Mouse (Mus musculus) liver, postnatal 0 days (tissue): ENCODE measurements around the gene Bcl7a.

ENCODE experiments used
- CTCF ChIP-seq: sonication (generic); IDR thresholded peaks from 2 replicates; pipeline ENCODE4 v1.5.1; 2016; ENCODE audit warnings: antibody characterized with exemption, low read depth
- EP300 ChIP-seq: IDR thresholded peaks from 2 replicates; pipeline ENCODE4 v1.6.1; 2016; ENCODE audit warnings: antibody characterized with exemption, low read depth, mild to moderate bottlenecking

GRCm38 (mm10) chr5:123370049-123370448 lies 26.4 kb downstream of the Bcl7a start:
- no peak for TF ChIP-seq CTCF
- TF ChIP-seq EP300: no peak
